Mouse (Mus musculus) embryonic fibroblast, embryonic 13.5 days (primary cell): Measurements from ENCODE around the gene B430306N03Rik.

Experiments used
- CTCF ChIP-seq: IDR thresholded peaks from 2 replicates; pipeline ENCODE4 v1.5.1; 2011; ENCODE audit warnings: mild to moderate bottlenecking, control low read depth, low read length, moderate library complexity, borderline replicate concordance; ENCODE audit not compliant: insufficient read depth
- POLR2A ChIP-seq: IDR thresholded peaks from 2 replicates; pipeline ENCODE4 v1.6.1; 2011; ENCODE audit warnings: low read depth, mild to moderate bottlenecking, control low read depth, low read length, moderate library complexity

DNA sequence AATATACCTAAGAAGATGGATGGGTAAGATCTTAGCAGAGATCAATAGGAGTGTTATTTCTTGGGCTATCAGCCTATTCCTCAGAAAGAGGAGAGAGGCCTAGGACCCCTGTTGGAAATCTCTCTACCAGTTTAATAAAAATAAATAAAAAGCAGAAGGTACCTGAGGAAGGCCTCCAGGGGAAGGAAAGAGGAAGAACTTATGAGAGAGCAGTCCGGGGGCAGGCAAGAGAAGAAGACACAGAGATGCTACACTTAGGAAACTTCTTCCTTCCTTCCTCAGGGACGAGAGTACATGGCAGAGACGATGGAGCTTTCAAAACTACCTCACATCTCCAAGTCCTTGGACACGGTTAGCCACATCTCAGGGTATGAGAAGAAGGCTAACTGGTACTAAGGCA, 41.8 kb upstream of the B430306N03Rik start:
- TF ChIP-seq POLR2A (no peak), CTCF (no peak)
